Mouse (Mus musculus) neural tube, embryonic 13.5 days (tissue): ENCODE results near the gene Chd1l. TPM values are rescaled to one million over a fixed set of nuclear protein-coding genes. Genes with fewer than 3 reads are reported as not detected.

Experiments
- ATAC-seq: fragments of 200-750 bp; cut with Nextera tagmentation; 2 replicates; pipeline ENCODE4 v1.8.0; 2017; ENCODE audit warnings: low read depth, mild to moderate bottlenecking, moderate TSS enrichment, moderate library complexity
- H3K27ac ChIP-seq: fragments of 300-500 bp; sonication (generic); replicated peaks from 2 replicates; pipeline ENCODE4 v1.5.1; 2015; ENCODE audit warnings: moderate library complexity, mild to moderate bottlenecking, inconsistent platforms
- H3K27me3 ChIP-seq: fragments of 300-500 bp; sonication (generic); 2 replicates; pipeline ENCODE4 v1.6.1; 2015; ENCODE audit warnings: mild to moderate bottlenecking, inconsistent platforms
- H3K36me3 ChIP-seq: fragments of 300-500 bp; sonication (generic); 2 replicates; pipeline ENCODE4 v1.6.1; 2015; ENCODE audit warnings: mild to moderate bottlenecking, inconsistent platforms
- H3K4me1 ChIP-seq: fragments of 300-500 bp; sonication (generic); replicated peaks from 2 replicates; pipeline ENCODE4 v1.6.1; 2015; ENCODE audit warnings: inconsistent platforms
- H3K4me2 ChIP-seq: fragments of 300-500 bp; sonication (generic); 2 replicates; pipeline ENCODE4 v1.6.1; 2015; ENCODE audit warnings: inconsistent platforms, mild to moderate bottlenecking, moderate library complexity
- H3K4me3 ChIP-seq: fragments of 300-500 bp; sonication (generic); 2 replicates; pipeline ENCODE4 v1.5.1; 2015; ENCODE audit warnings: mild to moderate bottlenecking, inconsistent platforms
- H3K9ac ChIP-seq: fragments of 300-500 bp; sonication (generic); 2 replicates; pipeline ENCODE4 v1.6.1; 2015; ENCODE audit warnings: moderate library complexity, mild to moderate bottlenecking, inconsistent platforms
- H3K9me3 ChIP-seq: fragments of 300-500 bp; sonication (generic); 2 replicates; pipeline ENCODE4 v1.6.1; 2016; ENCODE audit warnings: inconsistent platforms
- WGBS: fragments of 180-500 bp; shearing (Covaris S2); methylation state at CpG from one replicate; pipeline ENCODE4 v1.1.7; 2015; 5-methylcytosine and 5-hydroxymethylcytosine counted together
- polyA plus RNA-seq: library from polyadenylated mRNA; unstranded; fragments of >200 nt; fragmentation: Nextera tagmentation; extraction: Ambion mirVana; gene quantifications from 2 replicates; pipeline ENCODE4 v1.2.1, GENCODE M21; 2015

The Chd1l gene
- polyA plus RNA-seq = 6.3 and 7.2 TPM in 2 replicates

DNA sequence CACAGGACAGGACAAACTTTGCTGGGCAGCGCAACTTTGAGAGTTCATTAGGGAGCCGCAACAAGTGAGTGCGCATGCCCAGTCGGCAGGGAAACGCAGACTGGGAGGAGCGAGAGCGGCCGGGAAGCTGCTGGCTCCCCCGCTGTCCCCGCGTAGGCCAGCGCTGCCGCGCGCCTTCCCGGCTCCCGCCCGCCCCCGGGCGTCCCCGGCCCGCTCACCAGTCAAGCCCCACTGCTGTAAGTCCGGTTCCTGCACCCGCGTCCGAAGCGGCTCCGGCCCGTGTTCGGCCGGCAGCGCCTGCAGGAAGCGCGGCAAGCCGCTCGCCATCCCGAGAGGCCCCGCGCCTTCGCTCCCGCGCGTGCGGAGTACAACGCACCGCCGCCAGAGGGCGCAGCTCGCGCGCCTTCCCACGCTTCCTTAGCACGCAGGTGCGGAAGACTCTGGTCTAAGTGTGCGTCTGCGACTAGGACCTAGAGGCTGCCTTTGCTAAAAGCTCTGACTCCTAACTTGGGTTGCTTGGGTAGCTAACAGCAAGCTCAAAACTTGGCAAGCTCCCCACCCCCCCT lies at the start of gene Chd1l:
Gene Chd1l, minus strand, starts transcription at position 359 of the 566 bp plus-strand sequence.
- Histone ChIP-seq H3K9ac (peak within 1 kb of the TSS; percentile 86), H3K9me3 (no peaks in the 10 kb centered on the region), H3K4me3 (peak within 1 kb of the TSS; percentile 70), H3K4me2 (peak within 1 kb of the TSS; percentile 50), H3K36me3 (no peaks in the 10 kb centered on the region), H3K27ac (peak within 1 kb of the TSS; percentile 87), H3K27me3 (no peaks in the 10 kb centered on the region), H3K4me1 (peaks cover 6% of the 10 kb centered on the region; the same call in 1 of the 2 replicates)
- ATAC-seq = peak; percentile 94
- WGBS = under 1% methylated on average over 56 of the region's 56 CpGs

DNA sequence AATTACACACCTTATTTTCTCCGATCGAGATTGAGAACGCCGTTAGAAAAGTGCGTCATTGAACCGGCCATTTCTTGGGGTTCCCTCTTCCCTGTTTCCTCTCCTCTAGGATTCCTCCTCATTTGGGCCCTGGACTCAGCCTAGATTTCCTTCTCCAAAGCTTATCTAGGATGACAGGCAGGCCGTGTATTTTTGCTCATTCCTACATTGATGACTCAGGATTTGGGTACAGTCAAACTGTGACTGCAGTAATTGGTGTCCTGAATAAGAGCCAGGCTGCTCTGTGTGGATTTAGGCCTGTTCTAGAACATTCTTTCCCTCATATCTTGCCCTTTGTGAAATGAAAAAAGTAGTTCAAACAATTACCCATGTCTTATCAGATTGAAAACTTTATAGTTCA lies 49.7 kb upstream of the Chd1l start:
- no peaks in the 10 kb centered on the region for H3K27me3 ChIP-seq
- ATAC-seq = no peak
- H3K36me3 ChIP-seq = peaks cover 15% of the 10 kb centered on the region
- peak overlapping the region; percentile 76; the same call in 1 of the 2 replicates for H3K9ac ChIP-seq
- no peaks in the 10 kb centered on the region for H3K9me3 ChIP-seq
- H3K27ac ChIP-seq = no peak overlapping the region
- peaks cover 19% of the 10 kb centered on the region for H3K4me1 ChIP-seq
- WGBS = 47% methylated on average over 7 of the region's 7 CpGs
- H3K4me3 ChIP-seq = peak overlapping the region; percentile 81; the same call in 1 of the 2 replicates
- peak overlapping the region; percentile 85 for H3K4me2 ChIP-seq

GRCm38 (mm10) chr3:97658426-97659193 lies 48.6 kb upstream of the Chd1l start:
- Histone ChIP-seq H3K4me2 (peak overlapping the region; percentile 85), H3K9ac (peak overlapping the region; percentile 76), H3K27ac (peak overlapping the region; percentile 77), H3K4me3 (peak overlapping the region; percentile 81), H3K4me1 (peaks cover 19% of the 10 kb centered on the region), H3K9me3 (no peaks in the 10 kb centered on the region), H3K36me3 (peaks cover 4% of the 10 kb centered on the region; the same call in 1 of the 2 replicates), H3K27me3 (no peaks in the 10 kb centered on the region)
- peak; percentile 78 for ATAC-seq
- WGBS = 1% methylated on average over 50 of the region's 50 CpGs

DNA sequence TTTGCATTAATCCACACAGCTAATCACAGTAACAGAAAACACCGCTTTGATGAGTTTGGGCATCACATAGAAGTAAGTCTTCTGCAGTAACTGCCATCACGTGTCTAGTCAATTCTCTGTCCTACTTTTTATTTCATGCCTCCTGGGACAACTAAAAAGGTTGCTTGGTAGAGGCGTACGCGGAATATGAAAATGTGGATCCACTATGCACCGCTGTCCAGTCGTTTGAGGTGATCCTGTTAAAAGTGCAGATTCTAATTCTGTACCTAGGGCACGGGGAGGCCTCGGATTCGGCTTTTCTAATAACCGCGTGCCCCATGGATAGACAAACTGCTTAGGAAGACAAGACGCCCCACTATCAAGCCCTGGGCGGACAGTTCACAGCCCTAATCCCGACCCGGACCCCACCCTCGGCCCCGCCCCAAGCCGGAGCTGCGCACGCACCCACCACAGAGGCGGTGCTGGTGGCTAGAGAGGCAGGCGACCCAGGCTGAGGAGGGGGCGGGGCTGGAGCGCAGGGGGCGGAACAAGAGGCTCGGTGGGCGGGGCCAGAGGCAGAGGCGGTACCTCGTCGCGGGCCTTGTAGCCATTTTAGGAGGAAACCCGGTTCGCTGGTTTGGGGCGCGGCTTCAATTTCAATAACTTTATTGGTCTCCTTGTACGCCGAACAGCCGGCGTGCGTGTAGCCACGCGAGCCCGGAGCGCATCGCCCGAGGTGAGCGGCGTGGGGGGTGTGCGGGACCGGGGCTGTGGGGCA lies 47.8 kb upstream of the Chd1l start, which contains the start of gene Prkab2:
Gene Prkab2, plus strand, starts transcription at position 539 of the 757 bp plus-strand sequence.
- Histone ChIP-seq H3K27me3 (no peaks in the 10 kb centered on the region), H3K36me3 (no peaks in the 10 kb centered on the region), H3K4me3 (peak within 1 kb of the TSS; percentile 81), H3K9ac (peak within 1 kb of the TSS; percentile 76), H3K9me3 (no peaks in the 10 kb centered on the region), H3K27ac (peak within 1 kb of the TSS; percentile 77), H3K4me2 (peak within 1 kb of the TSS; percentile 85), H3K4me1 (peaks cover 19% of the 10 kb centered on the region)
- 1% methylated on average over 51 of the region's 51 CpGs for WGBS
- ATAC-seq = peak; percentile 95

GRCm38 (mm10) chr3:97654901-97655300 lies 44.9 kb upstream of the Chd1l start:
- WGBS = 82% methylated on average over 8 of the region's 8 CpGs
- H3K27ac ChIP-seq = no peak overlapping the region
- no peaks in the 10 kb centered on the region for H3K36me3 ChIP-seq
- H3K9ac ChIP-seq = no peak overlapping the region
- peaks cover 18% of the 10 kb centered on the region for H3K4me1 ChIP-seq
- ATAC-seq = no peak
- no peaks in the 10 kb centered on the region for H3K9me3 ChIP-seq
- no peak overlapping the region for H3K4me2 ChIP-seq
- H3K27me3 ChIP-seq = no peaks in the 10 kb centered on the region
- no peak overlapping the region for H3K4me3 ChIP-seq

DNA sequence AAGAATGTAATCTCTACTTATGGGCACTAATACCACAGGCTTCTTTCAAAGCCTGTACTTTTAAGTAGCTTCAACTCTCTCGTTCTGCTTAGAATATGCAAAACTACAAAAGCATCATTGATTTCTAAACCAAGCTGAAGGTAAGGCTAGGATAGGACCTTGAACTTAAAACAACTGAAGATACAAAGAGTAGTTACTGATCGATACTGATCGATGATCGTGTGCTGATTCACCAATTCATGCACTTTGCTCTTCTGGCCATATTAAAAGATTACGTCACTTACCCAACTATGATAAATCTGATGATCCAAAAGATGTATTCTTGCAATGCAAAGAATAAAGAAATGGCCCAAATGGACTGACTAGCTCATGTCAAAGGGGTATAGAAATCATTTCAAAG lies 43.8 kb upstream of the Chd1l start:
- ATAC-seq = no peak
- H3K36me3 ChIP-seq = no peaks in the 10 kb centered on the region
- H3K27me3 ChIP-seq = no peaks in the 10 kb centered on the region
- H3K27ac ChIP-seq = no peak overlapping the region
- no peak overlapping the region for H3K9ac ChIP-seq
- H3K4me1 ChIP-seq = peaks cover 6% of the 10 kb centered on the region; the same call in 1 of the 2 replicates
- no peak overlapping the region for H3K4me2 ChIP-seq
- H3K9me3 ChIP-seq = no peaks in the 10 kb centered on the region
- H3K4me3 ChIP-seq = no peak overlapping the region
- 94% methylated on average over 5 of the region's 5 CpGs for WGBS

DNA sequence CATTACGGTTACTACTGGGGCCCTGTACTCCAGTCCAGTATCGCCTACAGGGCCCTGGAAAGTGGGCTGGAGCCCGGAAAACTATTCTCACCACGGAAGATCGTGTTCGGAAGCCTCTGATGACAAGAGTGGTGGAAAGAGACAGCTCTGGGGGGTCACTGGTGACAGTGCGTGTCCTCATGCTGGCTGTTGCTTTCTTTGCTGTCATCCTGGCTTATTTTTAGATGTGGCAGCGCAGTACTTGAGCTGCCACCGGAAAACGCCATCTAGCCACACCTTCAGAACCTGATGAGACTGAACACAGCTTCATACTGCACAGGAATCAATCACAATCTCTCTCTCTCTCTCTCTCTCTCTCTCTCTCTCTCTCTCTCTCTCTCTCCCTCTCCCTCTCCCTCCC lies 41.6 kb upstream of the Chd1l start:
- 77% methylated on average over 10 of the region's 10 CpGs for WGBS
- Histone ChIP-seq H3K27me3 (no peaks in the 10 kb centered on the region), H3K27ac (no peak overlapping the region), H3K4me2 (no peak overlapping the region), H3K4me3 (no peak overlapping the region), H3K4me1 (no peaks in the 10 kb centered on the region), H3K9me3 (no peaks in the 10 kb centered on the region), H3K9ac (no peak overlapping the region), H3K36me3 (no peaks in the 10 kb centered on the region)
- ATAC-seq = no peak

- H3K4me2 ChIP-seq = no peak overlapping the region
- no peaks in the 10 kb centered on the region for H3K4me1 ChIP-seq
- no peak overlapping the region for H3K4me3 ChIP-seq
- no peak for ATAC-seq
- no peaks in the 10 kb centered on the region for H3K9me3 ChIP-seq
- H3K27ac ChIP-seq = no peak overlapping the region
- WGBS = 79% methylated on average over 6 of the region's 6 CpGs
- no peaks in the 10 kb centered on the region for H3K27me3 ChIP-seq
- H3K36me3 ChIP-seq = no peaks in the 10 kb centered on the region
- no peak overlapping the region for H3K9ac ChIP-seq
Measured at GRCm38 (mm10) chr3:97649469-97649868, 39.5 kb upstream of the Chd1l start.

DNA sequence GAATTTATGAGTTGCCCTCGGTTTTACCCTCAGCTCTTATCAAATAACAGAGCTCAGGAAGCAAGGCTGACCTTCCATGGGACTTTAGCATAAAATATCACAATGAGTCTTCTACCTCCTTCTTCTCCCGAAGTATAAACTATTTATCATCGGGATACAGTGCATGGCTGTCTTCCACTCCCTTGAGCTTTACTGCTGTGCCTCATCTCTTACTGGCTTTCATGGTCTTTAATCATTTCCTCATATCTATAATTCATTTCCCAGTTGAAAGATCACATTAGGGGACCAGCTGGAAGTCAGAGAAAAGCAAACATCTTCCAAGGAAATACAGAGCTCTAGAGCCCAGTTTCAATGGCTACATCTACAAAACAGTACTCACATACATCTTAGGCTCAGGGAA lies 39.0 kb upstream of the Chd1l start:
- no peak overlapping the region for H3K9ac ChIP-seq
- no peaks in the 10 kb centered on the region for H3K36me3 ChIP-seq
- H3K27me3 ChIP-seq = no peaks in the 10 kb centered on the region
- ATAC-seq = no peak
- H3K27ac ChIP-seq = no peak overlapping the region
- no peak overlapping the region for H3K4me3 ChIP-seq
- WGBS = 77% methylated on average over 3 of the region's 3 CpGs
- H3K9me3 ChIP-seq = no peaks in the 10 kb centered on the region
- no peak overlapping the region for H3K4me2 ChIP-seq
- no peaks in the 10 kb centered on the region for H3K4me1 ChIP-seq

- Histone ChIP-seq H3K4me1 (no peaks in the 10 kb centered on the region), H3K27ac (no peak overlapping the region), H3K9me3 (no peaks in the 10 kb centered on the region), H3K4me2 (no peak overlapping the region), H3K9ac (no peak overlapping the region), H3K36me3 (no peaks in the 10 kb centered on the region), H3K4me3 (no peak overlapping the region), H3K27me3 (no peaks in the 10 kb centered on the region)
- WGBS = 49% methylated on average over 1 of the region's 1 CpGs
- ATAC-seq = no peak
Measured at GRCm38 (mm10) chr3:97648518-97648917, 38.5 kb upstream of the Chd1l start.

DNA sequence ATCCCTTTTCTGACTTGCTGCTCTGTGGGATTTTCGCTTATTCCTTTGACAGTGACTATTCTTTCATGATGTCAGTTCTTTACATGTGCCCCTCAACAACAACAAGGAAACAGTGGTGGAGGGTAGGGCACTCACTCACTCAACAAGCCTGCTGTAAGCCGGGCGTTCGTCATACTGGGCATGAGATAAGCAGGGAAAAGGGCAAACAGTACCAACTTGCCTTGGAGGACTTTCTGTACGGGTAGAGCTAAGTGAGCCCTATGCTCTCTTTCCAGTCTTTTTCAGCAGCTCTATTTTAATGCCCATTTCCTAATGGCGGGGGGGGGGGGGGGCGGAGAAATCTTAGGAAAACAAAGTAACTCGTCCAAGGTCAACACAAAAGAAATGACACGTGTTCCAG lies 32.0 kb upstream of the Chd1l start:
- Histone ChIP-seq H3K9me3 (no peaks in the 10 kb centered on the region), H3K4me3 (no peak overlapping the region), H3K36me3 (no peaks in the 10 kb centered on the region), H3K4me1 (peaks cover 4% of the 10 kb centered on the region; the same call in 1 of the 2 replicates), H3K27ac (no peak overlapping the region), H3K4me2 (no peak overlapping the region), H3K9ac (no peak overlapping the region), H3K27me3 (no peaks in the 10 kb centered on the region)
- 86% methylated on average over 9 of the region's 9 CpGs for WGBS
- ATAC-seq = no peak

DNA sequence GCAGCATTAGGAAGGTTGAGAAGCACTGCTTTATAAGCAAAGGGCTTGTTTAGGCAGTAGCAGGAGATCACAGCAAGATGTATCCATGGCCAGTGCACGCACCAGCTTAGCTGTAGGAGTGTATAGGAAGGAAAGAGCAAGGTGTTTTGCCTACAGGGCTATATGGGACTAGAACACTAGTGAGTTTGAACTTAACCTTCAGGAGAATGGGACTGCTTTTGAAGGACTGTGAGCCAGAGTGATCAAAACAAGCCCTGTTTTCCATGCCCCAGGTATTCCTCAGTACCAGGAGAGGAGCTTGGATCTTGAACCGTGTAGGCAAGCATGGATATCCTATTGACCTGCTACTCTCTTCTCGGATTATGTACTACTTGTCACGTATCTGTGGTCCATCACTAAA lies 31.4 kb upstream of the Chd1l start:
- no peak for ATAC-seq
- 90% methylated on average over 4 of the region's 4 CpGs for WGBS
- Histone ChIP-seq H3K9ac (no peak overlapping the region), H3K27me3 (no peaks in the 10 kb centered on the region), H3K27ac (no peak overlapping the region), H3K9me3 (no peaks in the 10 kb centered on the region), H3K4me2 (no peak overlapping the region), H3K4me1 (peaks cover 5% of the 10 kb centered on the region; the same call in 1 of the 2 replicates), H3K4me3 (no peak overlapping the region), H3K36me3 (no peaks in the 10 kb centered on the region)
